Mouse (Mus musculus): ENCODE measurements around the gene Wdfy4.

Gene Wdfy4

DNA sequence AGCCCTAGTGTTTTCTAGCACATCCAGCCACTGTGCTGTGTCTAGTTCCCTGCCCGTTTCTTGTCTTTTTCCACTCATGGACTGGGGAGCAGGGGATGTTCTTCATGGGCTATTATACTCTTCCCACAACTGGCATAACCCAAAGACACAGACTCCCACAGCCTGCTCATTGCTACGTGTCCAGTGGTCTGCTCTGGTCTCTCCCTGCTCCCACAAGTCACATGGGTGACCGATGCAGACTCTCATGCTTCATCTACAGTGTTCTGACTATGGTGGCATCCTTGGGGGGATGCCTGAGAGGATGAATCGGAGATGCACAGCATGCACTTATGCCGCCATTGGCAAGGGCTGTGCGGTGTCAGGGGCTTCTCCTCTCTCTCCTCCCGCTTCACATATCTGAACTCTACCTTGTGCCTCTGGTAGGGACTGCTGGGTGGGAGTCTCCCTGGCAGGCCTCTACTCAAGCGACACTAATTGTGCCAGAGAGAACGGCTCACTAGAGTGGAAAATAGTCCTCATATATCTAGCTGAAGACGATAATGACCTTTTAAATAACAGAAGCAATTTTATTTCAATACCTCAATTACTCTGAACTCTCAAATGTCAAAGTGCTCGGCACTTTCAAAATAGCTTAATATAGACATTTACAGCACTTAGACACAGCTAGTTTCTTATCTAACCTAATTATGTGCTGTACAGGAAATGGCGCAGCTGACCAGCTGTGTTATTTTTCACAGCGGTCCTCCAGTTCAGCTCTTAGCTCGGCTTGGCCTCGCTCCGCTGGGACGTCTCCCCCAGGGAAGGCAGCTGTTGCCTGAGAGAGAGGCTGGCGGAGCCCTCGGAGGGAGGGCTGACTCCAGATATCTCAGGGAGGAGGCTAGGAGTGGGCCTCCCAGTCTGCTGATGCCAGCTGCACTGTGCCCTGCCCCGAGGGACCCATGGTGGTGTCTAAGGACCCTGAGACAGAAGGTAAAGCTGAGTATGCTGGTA, 234.7 kb downstream of the Wdfy4 start:
- ChIA-PET CTCF (interaction anchor here in 3 of 4 experiments (0.5 to 1.7 kb wide), 3 partner anchors 9 to 82 kb away, joined by 3 to 5 read pairs (median 4); no protein-coding TSS in a partner anchor), POLR2A (interaction anchor here in 2 of 4 experiments (0.5 to 1.1 kb wide), 2 partner anchors 50 to 1045 kb away, joined by 4 to 5 read pairs; no protein-coding TSS in a partner anchor)

DNA sequence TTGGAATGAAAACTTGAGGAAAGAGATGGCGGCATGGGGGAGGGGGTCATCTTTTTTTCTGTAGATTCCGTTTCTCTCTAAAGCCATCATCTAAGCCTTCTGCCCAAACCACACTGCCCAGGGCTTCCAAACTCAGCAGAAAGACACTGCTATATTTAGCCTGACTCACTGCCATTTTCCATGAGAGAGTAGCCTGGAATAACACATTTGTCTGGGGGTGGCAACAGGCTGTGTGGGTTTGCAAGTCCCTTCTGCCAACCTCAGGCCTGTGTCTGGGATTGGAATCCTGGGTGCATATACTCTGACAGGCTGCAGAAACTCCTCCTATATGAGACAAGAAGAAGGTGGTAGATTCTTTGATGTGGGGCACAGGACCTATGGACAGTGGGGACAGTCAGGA, 237.8 kb downstream of the Wdfy4 start:
- ChIA-PET CTCF (no interaction called here), POLR2A (no interaction called here)

DNA sequence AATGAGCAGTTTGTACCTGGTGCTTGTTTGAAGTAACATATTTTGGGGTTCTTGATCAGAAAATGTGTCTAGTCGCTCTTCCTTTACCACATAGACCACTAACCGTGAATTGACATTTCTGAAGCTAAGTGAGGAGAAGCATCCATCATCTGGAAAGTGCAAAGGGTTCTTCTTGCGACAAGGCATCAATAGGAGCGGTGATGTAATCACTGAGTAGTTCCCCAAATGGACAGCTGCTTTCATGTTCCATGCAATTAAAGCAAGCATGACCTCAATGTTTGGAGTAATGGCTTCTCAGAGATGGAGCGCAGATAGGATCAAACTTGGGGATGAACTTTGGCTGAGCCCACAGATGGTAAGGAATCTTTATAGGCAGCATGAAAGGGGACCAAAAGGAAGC, 246.1 kb downstream of the Wdfy4 start:
- ChIA-PET CTCF (no interaction called here), POLR2A (no interaction called here)

DNA sequence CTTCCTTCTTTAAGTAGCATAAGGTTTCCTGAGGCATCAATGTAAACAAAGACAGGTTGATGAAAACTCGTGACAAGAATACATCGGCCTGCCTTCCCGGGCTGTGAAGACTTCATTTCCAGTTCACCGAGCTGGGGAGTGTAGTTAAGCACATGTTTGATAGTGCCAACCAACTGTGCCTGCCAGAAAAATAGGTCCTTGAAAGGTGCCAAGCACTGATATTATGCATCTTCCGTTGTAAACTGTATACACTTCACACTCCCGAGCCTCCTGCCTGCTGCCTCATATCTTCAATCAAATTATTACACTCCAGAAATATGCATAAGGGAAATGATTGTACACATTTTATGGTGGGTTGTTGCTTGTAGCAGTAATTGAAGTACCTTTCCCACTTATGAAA, 251.2 kb downstream of the Wdfy4 start:
- POLR2A ChIA-PET = no interaction called here
- CTCF ChIA-PET = no interaction called here

DNA sequence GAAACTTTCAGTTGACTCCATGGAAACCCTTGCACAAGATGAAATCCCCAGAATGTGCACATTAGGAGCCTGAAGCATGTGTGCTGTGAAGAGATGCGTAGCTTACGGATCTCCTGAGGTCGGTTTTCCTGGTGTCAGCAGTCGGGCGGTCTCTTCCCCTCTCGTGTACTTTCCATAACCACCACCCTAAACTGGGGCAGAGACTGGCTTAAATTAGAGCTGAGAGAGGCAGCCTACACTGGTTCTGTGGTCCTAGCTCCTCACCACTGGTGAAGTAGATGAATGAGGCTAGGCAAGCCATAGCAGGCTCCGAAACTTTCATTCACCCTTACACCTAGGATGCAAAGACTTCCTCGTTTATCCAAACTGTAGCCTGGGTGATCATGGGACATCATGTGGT, 253.1 kb downstream of the Wdfy4 start:
- ChIA-PET CTCF (no interaction called here), POLR2A (no interaction called here)

DNA sequence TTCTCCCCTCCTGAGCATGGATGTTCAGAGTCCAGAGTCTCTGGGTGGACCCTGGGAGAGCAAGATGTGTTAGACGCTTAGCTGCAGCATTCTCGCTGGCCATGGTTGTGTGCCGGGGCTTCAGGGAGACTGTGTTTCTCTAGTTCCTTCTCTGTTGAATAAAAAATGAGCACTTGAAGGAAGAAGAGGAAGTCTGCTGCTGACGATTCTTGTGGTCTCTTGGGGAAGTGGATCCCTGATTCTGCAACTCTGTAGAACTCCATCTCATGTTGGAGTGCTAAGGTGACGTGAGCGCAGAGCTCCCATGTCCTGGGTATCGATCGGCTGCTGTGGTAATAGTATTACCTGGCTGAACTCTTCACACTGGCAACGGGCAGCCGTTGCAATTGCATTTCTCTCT, 253.6 kb downstream of the Wdfy4 start:
- ChIA-PET POLR2A (no interaction called here), CTCF (no interaction called here)

DNA sequence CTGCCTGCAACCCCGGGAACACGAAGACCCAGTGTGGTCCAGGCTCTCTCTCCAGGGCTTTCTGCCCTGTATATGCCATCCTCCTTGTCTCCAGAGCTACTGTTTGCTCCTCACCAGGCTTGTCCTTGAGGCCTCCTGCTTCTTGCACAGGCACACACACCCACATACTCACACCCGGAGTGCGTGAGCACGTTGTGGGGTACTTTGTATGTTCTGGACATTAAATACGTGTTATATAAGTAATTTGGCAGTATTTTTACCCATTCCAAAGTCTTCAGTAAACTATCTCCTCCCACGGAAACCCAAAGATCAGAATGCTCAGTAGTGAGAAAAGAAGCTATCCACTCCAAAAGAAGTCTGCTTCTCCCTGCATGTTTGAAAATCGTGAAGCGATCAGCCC, 261.4 kb downstream of the Wdfy4 start:
- ChIA-PET CTCF (no interaction called here), POLR2A (no interaction called here)

DNA sequence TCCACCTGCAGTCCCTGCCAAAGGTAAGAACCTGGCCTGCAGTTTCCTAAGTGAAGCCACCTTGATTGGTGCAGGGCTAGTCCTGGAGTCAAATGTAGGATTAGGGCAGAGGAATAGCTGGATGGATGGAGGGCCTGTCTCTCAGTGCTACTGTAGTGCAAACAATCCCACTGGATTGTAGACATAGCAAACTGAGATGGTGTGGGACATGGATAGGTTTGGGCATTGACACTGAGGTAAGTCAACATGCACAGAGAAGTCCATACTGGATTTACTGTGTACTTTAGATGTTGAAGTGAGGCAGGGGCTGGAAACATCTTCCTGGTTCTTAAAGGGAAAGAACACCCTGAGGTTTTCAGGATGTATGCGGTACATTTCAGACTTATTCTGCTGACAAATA, 267.4 kb downstream of the Wdfy4 start:
- ChIA-PET POLR2A (no interaction called here), CTCF (no interaction called here)

DNA sequence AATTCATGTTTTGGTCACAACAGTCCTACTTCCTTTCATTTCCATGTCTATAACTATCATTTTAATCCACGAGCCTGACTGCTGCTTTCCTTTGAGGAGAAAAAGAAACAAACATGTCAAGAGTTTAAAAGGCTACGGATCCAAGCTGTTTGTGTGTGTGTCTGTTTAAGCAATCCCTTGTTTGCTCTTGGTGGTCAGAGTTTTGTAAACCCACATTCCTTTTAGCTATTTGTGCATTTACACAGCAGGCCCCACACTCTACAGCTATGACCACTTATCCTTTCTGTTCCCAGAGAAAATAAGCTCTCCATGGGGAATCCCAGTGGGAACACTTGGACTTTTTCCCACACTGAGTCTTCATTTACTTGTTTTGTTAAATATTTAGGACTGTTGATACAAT, 269.9 kb downstream of the Wdfy4 start:
- POLR2A ChIA-PET = interaction anchor here in 1 of 4 experiments (0.7 kb wide), 1 partner anchor 459 kb away, joined by 3 read pairs; no protein-coding TSS in a partner anchor
- CTCF ChIA-PET = no interaction called here

DNA sequence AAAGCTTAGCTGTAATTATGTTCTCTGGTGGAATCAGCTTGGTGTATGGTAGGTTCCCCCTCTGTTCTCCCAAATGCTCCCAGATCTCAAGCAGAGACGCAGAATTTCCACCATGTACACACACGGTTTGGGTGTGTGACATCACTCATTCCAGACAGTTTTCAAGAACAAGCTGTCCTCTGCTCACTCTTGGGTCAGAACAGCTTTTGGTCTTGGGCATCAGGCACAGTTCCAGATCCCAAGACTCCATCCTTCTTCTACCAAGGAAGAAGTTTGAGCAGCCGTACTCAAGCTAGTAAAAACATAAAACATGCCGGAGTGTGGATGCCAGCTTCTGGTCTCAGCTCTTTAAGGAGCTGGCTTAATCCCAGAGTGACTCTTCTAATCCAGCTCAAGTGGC, 274.1 kb downstream of the Wdfy4 start:
- CTCF ChIA-PET = interaction anchor here in 1 of 4 experiments (0.6 kb wide), 1 partner anchor 42 kb away, joined by 6 read pairs; no protein-coding TSS in a partner anchor
- POLR2A ChIA-PET = no interaction called here
